Comparison of ENCODE assay signal across 8 mouse cellular contexts in genomic region chr17:34712951-34713350, GRCm38 (mm10). TPM values are rescaled to one million over a fixed set of nuclear protein-coding genes. Genes with fewer than 3 reads are reported as not detected.
A peak's percentile ranks its signal among the peaks of the same experiment; 100 is the strongest.
DNase-seq lines count a peak whose midpoint lies in the region; ATAC-seq and TF ChIP-seq lines count a peak whose summit lies in the region.

No protein-coding gene starts in this region.

- DNase-seq in kidney, adult 11 months: peak; percentile 56
- DNase-seq in R1 (ENCODE audit: low read depth, low spot score): peak; percentile 41
- peak; percentile 19 to 68 for DNase-seq in left cerebral cortex, postnatal 10 days (ENCODE audit: extremely low spot score in 1 of 2, low spot score in 2 of 2)
- peak; percentile 18 for DNase-seq in ovary, adult 18-20 months (ENCODE audit: low spot score)
- DNase-seq in urinary bladder, postnatal 4 days (ENCODE audit: low spot score in 2 of 2): peak; percentile 48 to 79

- WGBS in kidney, embryonic 16.5 days: 38% methylated on average over 6 of the region's 6 CpGs

- no peak overlapping the region for H3K4me3 ChIP-seq in kidney, embryonic 16.5 days (ENCODE audit: low read length)
- H3K4me3 ChIP-seq in cortical plate, adult 2 months (ENCODE audit: insufficient read depth, low read length): no peak overlapping the region

- H3K9me3 ChIP-seq in kidney, embryonic 16.5 days (ENCODE audit: low read length): no peaks in the 10 kb centered on the region

- 0 out of 2 replicates have a peak, but pooled peaks cover 2% of the 10 kb centered on the region for H3K27me3 ChIP-seq in kidney, embryonic 16.5 days (ENCODE audit: insufficient read depth, low read length)

- H3K4me2 ChIP-seq in kidney, embryonic 16.5 days (replicated peaks; ENCODE audit: low read depth, low read length): no peak overlapping the region

- no peaks in the 10 kb centered on the region for H3K4me1 ChIP-seq in kidney, embryonic 16.5 days (ENCODE audit: insufficient read depth, low read length)
- no peaks in the 10 kb centered on the region for H3K4me1 ChIP-seq in cortical plate, adult 2 months (ENCODE audit: control insufficient read depth, insufficient read depth, low read length)

- TF ChIP-seq POLR2A in cortical plate, adult 2 months (IDR thresholded peaks at IDR 0.05; ENCODE audit: extremely low read depth, insufficient read depth, low read length): no peak

- intact Hi-C loops in left cerebral cortex, postnatal 10 days (cut with DNase I): loop anchor here (5.0 kb wide), 1 partner anchor 61 kb away; no protein-coding TSS in a partner anchor

- no peak overlapping the region for H3K27ac ChIP-seq in kidney, embryonic 16.5 days (ENCODE audit: low read length)
- H3K27ac ChIP-seq in cortical plate, adult 2 months (ENCODE audit: insufficient read depth, low read length): no peak overlapping the region

- ATAC-seq in kidney, embryonic 16.5 days (ENCODE audit: low FRiP score, low TSS enrichment): no peak
- ATAC-seq in hematopoietic stem cell, adult 5-6 weeks (replicated peaks in 1 of 2; ENCODE audit: insufficient read depth in 1 of 2, low FRiP score in 2 of 2, low TSS enrichment in 1 of 2, low read depth in 1 of 2, poor library complexity in 2 of 2, severe bottlenecking in 2 of 2): peak; percentile 61 to 63; a peak in 3 of 4 replicates

- no peaks in the 10 kb centered on the region for H3K36me3 ChIP-seq in kidney, embryonic 16.5 days (ENCODE audit: insufficient read depth, low read length)

- H3K9ac ChIP-seq in kidney, embryonic 16.5 days (replicated peaks; ENCODE audit: low read length): no peak overlapping the region

- TF ChIP-seq CTCF in cortical plate, adult 2 months (IDR thresholded peaks at IDR 0.05; ENCODE audit: extremely low read depth, insufficient read depth, low read length): peak; percentile 57

RNA-seq across cellular contexts. Expression of gene C4b, which starts 30.7 kb away (rescaled TPM):
- polyA plus RNA-seq in kidney, embryonic 16.5 days (2015; fragmentation: Nextera tagmentation; extraction: Ambion mirVana): 0.78 and 1.5 TPM in 2 replicates
- 10.7 and 14.8 TPM in 2 replicates for polyA plus RNA-seq in cortical plate, adult 2 months (2012; rRNA removed)
- 1.0 and 1.4 TPM in 2 replicates for total RNA-seq in hematopoietic stem cell, adult 5-6 weeks (2017)
- total RNA-seq in left cerebral cortex, postnatal 10 days (2021): 1 to 10 TPM; 6.7 to 7.4 TPM

RNA-seq across cellular contexts. Expression of gene Tnxb, which starts 42.6 kb away (rescaled TPM):
- 0.51 and 0.52 TPM in 2 replicates for polyA plus RNA-seq in kidney, embryonic 16.5 days (2015; fragmentation: Nextera tagmentation; extraction: Ambion mirVana)
- 2.2 and 2.6 TPM in 2 replicates for polyA plus RNA-seq in cortical plate, adult 2 months (2012; rRNA removed)
- 0.05 TPM in 1 of 2 replicates, not detected in the other for total RNA-seq in hematopoietic stem cell, adult 5-6 weeks (2017)
- 1 to 10 TPM; 1.7 to 1.8 TPM for total RNA-seq in left cerebral cortex, postnatal 10 days (2021)
